Mouse (Mus musculus): ENCODE results near the gene Fut4.

Fut4 gene

GRCm38 (mm10) chr9:14752001-14752522 lies at the start of gene Fut4:
TSS of gene Fut4 (minus strand) at chr9:14752393.
- DNase-seq (ENCODE audit: low read depth in 1 of 2, low spot score in 2 of 2), result peak in 1 of 2 experiments; percentile 48

GRCm38 (mm10) chr9:14787356-14787755 lies 35.2 kb upstream of the Fut4 start:
- DNase-seq (ENCODE audit: low read depth in 1 of 2, low spot score in 2 of 2), result no peak

GRCm38 (mm10) chr9:14784039-14785002 lies 32.1 kb upstream of the Fut4 start, which contains the start of the genes Mre11a and Ankrd49:
TSS of gene Mre11a (plus strand) at chr9:14784654.
TSS of gene Ankrd49 (minus strand) at chr9:14784856.
- DNase-seq (ENCODE audit: low read depth in 1 of 2, low spot score in 2 of 2), result peak; percentile 82 to 90

- DNase-seq (ENCODE audit: low read depth in 1 of 2, low spot score in 2 of 2), result no peak
These were observed 26.1 kb upstream of the Fut4 start for GRCm38 (mm10) chr9:14778341-14778740.

GRCm38 (mm10) chr9:14773813-14774212 lies 21.6 kb upstream of the Fut4 start:
- DNase-seq (ENCODE audit: low read depth in 1 of 2, low spot score in 2 of 2), result no peak

- DNase-seq (ENCODE audit: low read depth in 1 of 2, low spot score in 2 of 2), result no peak
These were observed 19.9 kb upstream of the Fut4 start for GRCm38 (mm10) chr9:14772074-14772473.

- DNase-seq (ENCODE audit: low read depth in 1 of 2, low spot score in 2 of 2), result no peak
These were observed 18.7 kb upstream of the Fut4 start, which contains the start of gene 1700012B09Rik for GRCm38 (mm10) chr9:14770803-14771471. TSS of gene 1700012B09Rik (minus strand) at chr9:14771030.

GRCm38 (mm10) chr9:14769811-14770210 lies 17.6 kb upstream of the Fut4 start:
- DNase-seq (ENCODE audit: low read depth in 1 of 2, low spot score in 2 of 2), result no peak

- no peak for DNase-seq (ENCODE audit: low read depth in 1 of 2, low spot score in 2 of 2)
These were observed 12.6 kb upstream of the Fut4 start for GRCm38 (mm10) chr9:14764765-14765164.

- DNase-seq (ENCODE audit: low read depth in 1 of 2, low spot score in 2 of 2), result no peak
These were observed 7.1 kb upstream of the Fut4 start for GRCm38 (mm10) chr9:14759261-14759660.

GRCm38 (mm10) chr9:14758590-14758989 lies 6.4 kb upstream of the Fut4 start:
- DNase-seq (ENCODE audit: low read depth in 1 of 2, low spot score in 2 of 2), result peak in 1 of 2 experiments; percentile 27

- DNase-seq (ENCODE audit: low read depth in 1 of 2, low spot score in 2 of 2), result no peak
These were observed 2.3 kb upstream of the Fut4 start for GRCm38 (mm10) chr9:14754469-14754868.

GRCm38 (mm10) chr9:14753947-14754346 lies 1.8 kb upstream of the Fut4 start:
- DNase-seq (ENCODE audit: low read depth in 1 of 2, low spot score in 2 of 2), result no peak

- no peak for DNase-seq (ENCODE audit: low read depth in 1 of 2, low spot score in 2 of 2)
These were observed 641 bp downstream of the Fut4 start for GRCm38 (mm10) chr9:14751503-14752000.

GRCm38 (mm10) chr9:14750901-14751502 lies 1.2 kb downstream of the Fut4 start:
- no peak for DNase-seq (ENCODE audit: low read depth in 1 of 2, low spot score in 2 of 2)

- DNase-seq (ENCODE audit: low read depth in 1 of 2, low spot score in 2 of 2), result no peak
These were observed 11.9 kb downstream of the Fut4 start, which contains the start of gene Piwil4 for GRCm38 (mm10) chr9:14740151-14740924. TSS of gene Piwil4 (minus strand) at chr9:14740733.

GRCm38 (mm10) chr9:14739498-14740150 lies 12.6 kb downstream of the Fut4 start:
- no peak for DNase-seq (ENCODE audit: low read depth in 1 of 2, low spot score in 2 of 2)

GRCm38 (mm10) chr9:14730941-14731541 lies 21.2 kb downstream of the Fut4 start:
- no peak for DNase-seq (ENCODE audit: low read depth in 1 of 2, low spot score in 2 of 2)

- no peak for DNase-seq (ENCODE audit: low read depth in 1 of 2, low spot score in 2 of 2)
These were observed 23.8 kb downstream of the Fut4 start for GRCm38 (mm10) chr9:14728365-14728764.

Measured in monocyte, adult 2 months (primary cell).